Mouse (Mus musculus) adrenal gland, postnatal 36 days (tissue): ENCODE measurements at regions not wholly inside any gene's neighbourhood (a gene's known extent, or its start where the extent isn't known, plus 50 kb on each side); places are given as distances from the start of the nearest gene placed in this dataset.

Experiments
- DNase-seq, 2 experiments: peaks; one replicate each; pipeline ENCODE4 v3.0.0; 2021; ENCODE audit warnings: mixed read lengths in 1 of 2

DNA sequence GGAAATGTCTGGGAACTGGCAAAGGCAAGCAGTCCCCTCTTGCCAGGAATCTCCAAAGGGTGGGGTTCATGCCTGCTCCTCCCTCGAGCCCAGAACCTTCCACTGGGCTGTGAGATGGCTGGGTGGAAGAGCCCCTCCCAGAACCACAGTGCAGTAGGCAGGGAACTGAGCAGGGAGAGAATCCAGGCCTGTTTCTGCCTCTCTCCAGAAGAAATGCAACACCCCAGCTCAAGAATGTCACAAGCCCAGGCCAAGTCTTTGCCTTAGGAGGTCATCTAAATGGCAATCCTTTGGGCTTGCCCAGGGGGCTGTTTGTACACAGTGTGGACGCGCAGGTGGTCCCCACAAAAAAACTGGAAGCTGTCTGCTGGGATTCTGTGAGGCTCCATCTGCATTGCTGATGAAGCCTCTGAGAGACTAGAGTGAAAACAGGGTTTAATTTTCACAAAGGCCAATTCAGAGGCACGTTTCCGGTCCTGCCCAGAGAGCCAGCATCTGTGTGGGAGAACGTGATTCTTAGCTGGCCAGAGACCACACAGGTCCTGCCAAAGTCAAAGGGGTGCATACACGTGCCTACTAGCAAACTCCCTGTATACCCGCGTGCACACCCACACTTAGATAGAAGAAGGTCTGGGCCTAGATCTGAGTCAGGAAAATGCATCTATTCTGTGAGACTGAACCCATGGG is 129.0 kb downstream of the Hmg20a start:
- DNase-seq = no peak

GRCm38 (mm10) chr9:56549774-56550173 is 131.4 kb downstream of the Hmg20a start:
- DNase-seq = no peak

GRCm38 (mm10) chr9:56550178-56550577 is 131.8 kb downstream of the Hmg20a start:
- DNase-seq = no peak

DNA sequence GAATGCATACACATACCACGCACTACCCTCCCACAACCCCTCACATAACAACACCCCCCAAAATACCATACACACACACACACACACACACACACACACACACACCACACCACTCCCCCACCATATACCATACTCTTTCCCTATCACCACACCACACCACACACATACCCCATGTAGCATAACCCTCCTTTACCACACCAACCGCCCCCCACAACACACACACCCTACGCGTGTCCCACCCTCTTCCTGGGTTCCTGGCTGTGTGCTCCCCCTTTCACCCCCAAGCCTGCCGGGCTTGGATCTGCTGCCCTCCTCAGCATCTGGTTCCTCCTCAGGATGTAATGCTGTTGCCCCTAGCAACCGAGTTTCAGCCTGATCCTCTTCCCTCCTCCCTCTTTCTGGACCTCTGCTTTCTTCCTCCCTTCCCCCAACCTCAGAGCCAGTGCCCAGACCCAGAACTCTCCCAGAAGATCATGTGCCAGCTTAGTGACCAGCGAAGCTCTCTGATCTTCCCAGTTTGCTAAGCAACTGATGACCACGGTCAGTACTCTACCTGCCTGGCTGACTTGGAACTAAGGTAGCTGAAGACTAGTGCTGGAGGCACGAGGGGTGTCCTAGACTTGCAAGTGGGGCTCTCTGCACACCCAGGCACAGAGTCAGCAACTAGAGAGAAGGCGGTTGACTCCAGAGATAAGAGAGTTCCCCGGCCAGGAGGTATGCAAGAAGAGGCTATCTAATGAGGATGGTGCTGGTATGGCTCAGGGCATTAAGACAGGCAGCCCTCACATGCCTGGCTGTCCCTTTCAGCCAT is 133.2 kb downstream of the Hmg20a start:
- no peak for DNase-seq

DNA sequence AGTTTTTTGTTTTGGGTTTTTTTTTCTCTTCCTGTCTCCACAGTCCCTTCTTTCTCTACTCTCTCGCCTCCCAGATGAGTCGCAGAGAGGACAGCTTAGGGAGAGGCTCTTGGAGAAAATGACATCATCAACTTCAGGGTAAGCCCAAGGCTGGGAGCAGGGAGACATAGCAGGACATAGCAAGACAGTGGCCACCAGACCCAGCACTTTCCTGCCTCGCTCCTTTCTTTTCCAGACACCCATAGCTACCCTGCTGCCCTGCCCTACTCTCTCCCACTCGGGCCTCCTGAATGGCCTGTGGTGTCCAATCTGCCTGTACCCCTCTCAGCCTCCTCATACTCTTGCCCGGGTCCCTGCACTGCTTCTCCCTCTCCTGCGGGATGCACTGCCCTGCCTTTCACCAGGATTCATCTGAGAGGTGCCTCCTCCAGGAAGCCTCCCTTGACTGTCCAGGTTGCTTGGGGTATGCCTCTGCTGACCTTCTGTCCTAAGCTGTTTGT is 133.8 kb downstream of the Hmg20a start:
- DNase-seq = no peak

DNA sequence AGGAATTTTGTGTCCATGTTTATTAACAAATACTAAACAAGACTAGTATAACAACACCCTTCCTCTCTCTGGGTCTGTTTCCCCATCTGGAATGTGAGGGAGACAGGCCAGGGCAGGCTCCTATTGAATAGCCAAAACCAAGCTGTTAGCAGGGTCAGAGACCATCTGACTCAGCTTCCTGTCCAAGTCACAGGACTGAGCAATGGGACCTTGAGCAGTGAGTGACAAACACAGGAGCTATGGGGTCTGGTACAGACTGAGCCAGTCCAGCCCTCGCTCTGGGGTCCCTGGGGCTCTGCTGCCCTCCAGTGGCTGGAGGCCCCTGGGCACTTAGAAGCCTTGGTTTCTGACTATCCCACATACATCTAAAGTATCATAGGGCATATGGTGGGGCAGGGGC is 134.4 kb downstream of the Hmg20a start:
- DNase-seq = peak; percentile 92 to 94

DNA sequence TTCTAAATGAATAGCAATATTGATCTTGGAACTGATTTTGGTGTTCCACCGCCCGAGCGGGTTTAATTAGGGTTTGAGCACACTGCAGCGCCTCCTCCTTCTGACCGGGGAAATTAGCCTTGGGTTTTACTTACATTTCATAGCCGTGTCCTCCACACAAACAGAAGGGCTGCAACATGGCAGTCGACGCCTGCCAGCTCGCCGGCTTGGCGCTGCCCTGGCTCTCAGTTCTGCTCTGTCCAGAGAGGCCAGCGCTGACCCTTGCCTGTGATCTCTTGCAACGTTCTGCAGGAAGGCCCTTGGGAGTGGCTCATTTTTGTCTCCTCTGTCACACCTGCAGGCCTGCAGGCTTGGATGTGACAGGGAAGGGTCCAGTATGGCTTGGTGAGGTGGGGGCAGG is 135.2 kb downstream of the Hmg20a start:
- no peak for DNase-seq

DNA sequence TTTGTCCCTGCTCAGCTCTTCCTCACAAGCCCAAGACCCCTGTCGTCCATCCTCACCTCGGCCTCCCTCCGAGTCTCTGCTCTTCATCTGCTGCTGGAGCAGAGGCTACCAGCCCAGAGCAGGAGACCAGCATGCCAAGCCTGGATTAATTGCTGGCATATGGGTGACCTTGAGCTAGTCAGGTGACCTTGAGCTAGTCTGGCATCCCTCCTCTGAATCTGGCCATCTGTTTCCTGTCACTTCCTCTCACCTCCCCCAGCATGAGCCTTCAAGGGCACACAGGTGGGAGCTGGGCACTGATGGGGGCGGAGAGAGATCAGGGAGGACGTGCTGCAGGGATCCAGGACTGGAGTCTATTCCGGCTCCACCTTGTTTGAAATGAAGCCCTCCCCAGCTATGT is 135.7 kb downstream of the Hmg20a start:
- peak; percentile 18 to 26 for DNase-seq

- no peak for DNase-seq
Measured at GRCm38 (mm10) chr9:56559618-56560144, 141.3 kb downstream of the Hmg20a start.

DNA sequence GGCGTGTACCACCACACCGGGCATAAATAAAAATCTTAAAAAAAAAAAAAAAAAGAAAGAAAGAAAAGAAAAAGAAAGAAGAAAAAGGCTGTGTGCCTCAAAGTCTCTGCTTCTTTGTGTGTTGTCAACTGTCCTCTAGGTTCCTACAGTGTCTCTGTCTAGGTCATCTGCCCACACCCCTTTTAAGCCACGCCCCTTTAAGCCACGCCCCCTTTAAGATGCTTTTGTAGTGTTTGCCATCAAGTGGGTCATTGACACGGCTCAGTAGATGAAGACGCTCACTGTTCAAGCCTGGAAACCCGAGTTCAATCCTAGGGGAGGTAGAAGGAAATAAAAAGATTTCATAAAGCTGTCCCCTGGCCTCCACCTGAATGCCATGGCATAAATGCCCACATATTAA is 144.0 kb downstream of the Hmg20a start:
- no peak for DNase-seq

GRCm38 (mm10) chr9:56564048-56564737 is 145.8 kb downstream of the Hmg20a start:
- DNase-seq = no peak
